Mouse (Mus musculus) heart, embryonic 15.5 days (tissue): ENCODE results near the gene Atg5. TPM values are rescaled to one million over a fixed set of nuclear protein-coding genes. Genes with fewer than 3 reads are reported as not detected.

Experiments
- ATAC-seq: fragments of 200-750 bp; cut with Nextera tagmentation; replicated peaks from 2 replicates; pipeline ENCODE4 v1.8.0; 2017; ENCODE audit warnings: low read depth, moderate TSS enrichment; ENCODE audit not compliant: insufficient number of reproducible peaks, insufficient read depth, low FRiP score
- H3K27ac ChIP-seq: fragments of 300-500 bp; sonication (generic); 2 replicates; pipeline ENCODE4 v1.5.1; 2015; ENCODE audit warnings: mild to moderate bottlenecking, inconsistent platforms
- H3K27me3 ChIP-seq: fragments of 300-500 bp; sonication (generic); 2 replicates; pipeline ENCODE4 v1.6.1; 2015; ENCODE audit warnings: inconsistent platforms
- H3K36me3 ChIP-seq: fragments of 300-500 bp; sonication (generic); 2 replicates; pipeline ENCODE4 v1.6.1; 2015; ENCODE audit warnings: mild to moderate bottlenecking, inconsistent platforms
- H3K4me1 ChIP-seq: fragments of 300-500 bp; sonication (generic); replicated peaks from 2 replicates; pipeline ENCODE4 v1.6.1; 2015; ENCODE audit warnings: inconsistent platforms
- H3K4me2 ChIP-seq: fragments of 300-500 bp; sonication (generic); 2 replicates; pipeline ENCODE4 v1.6.1; 2015; ENCODE audit warnings: inconsistent platforms, mild to moderate bottlenecking, moderate library complexity
- H3K4me3 ChIP-seq: fragments of 300-500 bp; sonication (generic); 2 replicates; pipeline ENCODE4 v1.5.1; 2015; ENCODE audit warnings: mild to moderate bottlenecking, inconsistent platforms
- H3K9ac ChIP-seq: fragments of 300-500 bp; sonication (generic); 2 replicates; pipeline ENCODE4 v1.6.1; 2015; ENCODE audit warnings: mild to moderate bottlenecking, inconsistent platforms
- H3K9me3 ChIP-seq: fragments of 300-500 bp; sonication (generic); replicated peaks from 2 replicates; pipeline ENCODE4 v1.6.1; 2016; ENCODE audit warnings: inconsistent platforms
- WGBS: fragments of 180-500 bp; shearing (Covaris S2); methylation state at CpG from one replicate; pipeline ENCODE4 v1.1.7; 2015; ENCODE audit warnings: mixed read lengths; 5-methylcytosine and 5-hydroxymethylcytosine counted together
- polyA plus RNA-seq: library from polyadenylated mRNA; unstranded; fragments of >200 nt; fragmentation: Nextera tagmentation; extraction: Ambion mirVana; gene quantifications from 2 replicates; pipeline ENCODE4 v1.2.1, GENCODE M21; 2015

Gene Atg5
- polyA plus RNA-seq, 1 experiment from 2014 or later = 23.5 TPM

GRCm38 (mm10) chr10:44355216-44355615 is 87.1 kb downstream of the Atg5 start:
- Histone ChIP-seq H3K4me1 (peaks cover 11% of the 10 kb centered on the region; the same call in 1 of the 2 replicates), H3K4me2 (no peak overlapping the region)

GRCm38 (mm10) chr10:44356625-44357024 is 88.5 kb downstream of the Atg5 start:
- Histone ChIP-seq H3K9me3 (no peaks in the 10 kb centered on the region), H3K4me2 (no peak overlapping the region), H3K36me3 (no peaks in the 10 kb centered on the region), H3K4me3 (no peak overlapping the region), H3K9ac (no peak overlapping the region), H3K27ac (no peak overlapping the region), H3K4me1 (peaks cover 11% of the 10 kb centered on the region; the same call in 1 of the 2 replicates), H3K27me3 (no peaks in the 10 kb centered on the region)
- ATAC-seq = no peak
- WGBS = 93% methylated on average over 5 of the region's 5 CpGs

More at GRCm38 (mm10) chr10:44355216-44355615, 87.1 kb downstream of the Atg5 start:
- no peak for ATAC-seq
- H3K27ac ChIP-seq = no peak overlapping the region
- no peaks in the 10 kb centered on the region for H3K36me3 ChIP-seq
- no peaks in the 10 kb centered on the region for H3K9me3 ChIP-seq
- no peaks in the 10 kb centered on the region for H3K27me3 ChIP-seq
- no peak overlapping the region for H3K4me3 ChIP-seq
- no peak overlapping the region for H3K9ac ChIP-seq
- WGBS = 73% methylated on average over 7 of the region's 7 CpGs

GRCm38 (mm10) chr10:44357316-44357715 is 89.2 kb downstream of the Atg5 start:
- Histone ChIP-seq H3K27ac (no peak overlapping the region), H3K36me3 (no peaks in the 10 kb centered on the region), H3K27me3 (no peaks in the 10 kb centered on the region), H3K4me2 (peak overlapping the region; percentile 30; the same call in 1 of the 2 replicates), H3K9me3 (no peaks in the 10 kb centered on the region), H3K4me3 (no peak overlapping the region), H3K4me1 (peaks cover 11% of the 10 kb centered on the region; the same call in 1 of the 2 replicates), H3K9ac (no peak overlapping the region)
- no peak for ATAC-seq
- 21% methylated on average over 13 of the region's 13 CpGs for WGBS

DNA sequence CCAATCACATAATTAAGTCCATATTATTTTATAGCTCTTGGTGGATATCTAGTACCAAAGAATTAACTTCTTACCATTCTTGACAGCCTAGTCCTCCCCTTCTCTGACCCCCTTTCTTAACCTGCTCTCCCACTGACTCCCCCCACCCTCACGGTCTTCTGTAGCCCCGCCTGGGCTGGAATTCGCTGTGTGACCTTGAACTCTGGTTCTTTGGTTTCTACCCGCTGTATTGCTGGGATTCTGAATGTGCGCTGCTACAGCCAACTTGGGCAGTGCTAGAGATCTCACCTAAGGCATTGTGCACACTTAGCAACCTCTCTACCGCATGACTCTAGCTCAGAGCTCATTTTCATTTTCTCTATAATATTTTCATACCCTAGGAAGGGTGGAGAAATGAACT is 90.7 kb downstream of the Atg5 start:
- 72% methylated on average over 6 of the region's 6 CpGs for WGBS

GRCm38 (mm10) chr10:44360632-44361031 is 92.5 kb downstream of the Atg5 start:
- Histone ChIP-seq H3K4me1 (peaks cover 5% of the 10 kb centered on the region; the same call in 1 of the 2 replicates), H3K27me3 (no peaks in the 10 kb centered on the region), H3K4me2 (no peak overlapping the region), H3K9me3 (no peaks in the 10 kb centered on the region), H3K27ac (no peak overlapping the region), H3K36me3 (0 out of 2 replicates have a peak, but pooled peaks cover 4% of the 10 kb centered on the region), H3K9ac (no peak overlapping the region), H3K4me3 (no peak overlapping the region)
- no peak for ATAC-seq
- 77% methylated on average over 11 of the region's 11 CpGs for WGBS

More for the DNA sequence above, 90.7 kb downstream of the Atg5 start:
- no peak overlapping the region for H3K9ac ChIP-seq
- H3K27me3 ChIP-seq = no peaks in the 10 kb centered on the region
- H3K9me3 ChIP-seq = no peaks in the 10 kb centered on the region
- no peak for ATAC-seq
- no peak overlapping the region for H3K4me3 ChIP-seq
- 0 out of 2 replicates have a peak, but pooled peaks cover 4% of the 10 kb centered on the region for H3K36me3 ChIP-seq
- no peak overlapping the region for H3K4me2 ChIP-seq
- H3K4me1 ChIP-seq = peaks cover 7% of the 10 kb centered on the region; the same call in 1 of the 2 replicates
- no peak overlapping the region for H3K27ac ChIP-seq

GRCm38 (mm10) chr10:44362435-44362834 is 94.3 kb downstream of the Atg5 start:
- Histone ChIP-seq H3K4me2 (no peak overlapping the region), H3K27ac (no peak overlapping the region), H3K9ac (no peak overlapping the region), H3K9me3 (no peaks in the 10 kb centered on the region), H3K36me3 (0 out of 2 replicates have a peak, but pooled peaks cover 4% of the 10 kb centered on the region), H3K4me1 (peaks cover under 1% of the 10 kb centered on the region; the same call in 1 of the 2 replicates), H3K4me3 (no peak overlapping the region), H3K27me3 (no peaks in the 10 kb centered on the region)
- no peak for ATAC-seq
- WGBS = 83% methylated on average over 5 of the region's 5 CpGs

DNA sequence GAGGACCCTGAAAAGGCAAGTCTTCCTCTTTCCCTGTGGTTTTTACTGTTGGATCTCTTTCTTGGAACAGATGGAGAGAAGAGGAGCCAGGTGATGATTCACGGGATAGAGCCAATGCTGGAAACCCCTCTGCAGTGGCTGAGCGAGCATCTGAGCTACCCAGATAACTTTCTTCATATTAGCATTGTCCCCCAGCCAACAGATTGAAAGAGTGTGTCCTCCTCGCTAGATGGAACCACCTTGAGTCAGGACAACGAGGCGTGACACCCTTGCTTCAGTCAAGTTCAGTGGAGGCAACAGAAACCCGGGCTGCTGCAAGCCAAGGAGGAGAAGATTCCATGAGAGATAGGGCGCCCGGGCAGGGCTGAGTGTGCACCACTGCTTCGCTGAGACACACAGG is 94.7 kb downstream of the Atg5 start:
- ATAC-seq = no peak

GRCm38 (mm10) chr10:44366186-44366585 is 98.0 kb downstream of the Atg5 start:
- Histone ChIP-seq H3K9me3 (no peaks in the 10 kb centered on the region), H3K36me3 (0 out of 2 replicates have a peak, but pooled peaks cover 4% of the 10 kb centered on the region), H3K9ac (no peak overlapping the region), H3K4me1 (no peaks in the 10 kb centered on the region), H3K27ac (no peak overlapping the region), H3K4me2 (no peak overlapping the region), H3K4me3 (no peak overlapping the region), H3K27me3 (no peaks in the 10 kb centered on the region)
- 82% methylated on average over 2 of the region's 2 CpGs for WGBS
- ATAC-seq = no peak

More for the DNA sequence above, 94.7 kb downstream of the Atg5 start:
- Histone ChIP-seq H3K9ac (no peak overlapping the region), H3K4me3 (no peak overlapping the region), H3K9me3 (no peaks in the 10 kb centered on the region), H3K4me1 (no peaks in the 10 kb centered on the region), H3K27ac (no peak overlapping the region), H3K27me3 (no peaks in the 10 kb centered on the region), H3K36me3 (0 out of 2 replicates have a peak, but pooled peaks cover 4% of the 10 kb centered on the region), H3K4me2 (no peak overlapping the region)
- 73% methylated on average over 9 of the region's 9 CpGs for WGBS

- 0 out of 2 replicates have a peak, but pooled peaks cover 4% of the 10 kb centered on the region for H3K36me3 ChIP-seq
- H3K4me1 ChIP-seq = no peaks in the 10 kb centered on the region
- H3K9me3 ChIP-seq = no peaks in the 10 kb centered on the region
- WGBS = 81% methylated on average over 12 of the region's 12 CpGs
- H3K27ac ChIP-seq = no peak overlapping the region
- no peak overlapping the region for H3K9ac ChIP-seq
- ATAC-seq = no peak
- H3K27me3 ChIP-seq = no peaks in the 10 kb centered on the region
- H3K4me3 ChIP-seq = no peak overlapping the region
- H3K4me2 ChIP-seq = no peak overlapping the region
These were observed 98.9 kb downstream of the Atg5 start for GRCm38 (mm10) chr10:44367043-44367442.

GRCm38 (mm10) chr10:44368596-44368995 is 100.4 kb downstream of the Atg5 start:
- ATAC-seq = no peak
- H3K36me3 ChIP-seq = no peaks in the 10 kb centered on the region
- H3K27me3 ChIP-seq = no peaks in the 10 kb centered on the region
- 61% methylated on average over 12 of the region's 13 CpGs for WGBS
- no peaks in the 10 kb centered on the region for H3K4me1 ChIP-seq
- no peak overlapping the region for H3K9ac ChIP-seq
- no peak overlapping the region for H3K4me3 ChIP-seq
- H3K27ac ChIP-seq = no peak overlapping the region
- no peak overlapping the region for H3K4me2 ChIP-seq
- no peaks in the 10 kb centered on the region for H3K9me3 ChIP-seq

- no peak overlapping the region for H3K4me3 ChIP-seq
- H3K9me3 ChIP-seq = no peaks in the 10 kb centered on the region
- H3K9ac ChIP-seq = no peak overlapping the region
- ATAC-seq = no peak
- WGBS = 70% methylated on average over 6 of the region's 6 CpGs
- no peak overlapping the region for H3K4me2 ChIP-seq
- H3K27ac ChIP-seq = no peak overlapping the region
- H3K36me3 ChIP-seq = no peaks in the 10 kb centered on the region
- H3K27me3 ChIP-seq = no peaks in the 10 kb centered on the region
- no peaks in the 10 kb centered on the region for H3K4me1 ChIP-seq
These were observed 102.5 kb downstream of the Atg5 start for GRCm38 (mm10) chr10:44370666-44371065.

- Histone ChIP-seq H3K27ac (no peak overlapping the region), H3K4me1 (no peaks in the 10 kb centered on the region), H3K9me3 (no peaks in the 10 kb centered on the region), H3K36me3 (no peaks in the 10 kb centered on the region), H3K9ac (no peak overlapping the region), H3K27me3 (no peaks in the 10 kb centered on the region), H3K4me3 (no peak overlapping the region), H3K4me2 (no peak overlapping the region)
- ATAC-seq = no peak
- 66% methylated on average over 3 of the region's 3 CpGs for WGBS
These were observed 104.1 kb downstream of the Atg5 start for GRCm38 (mm10) chr10:44372210-44372609.
